Mouse (Mus musculus): ENCODE data around the gene Fam171b.

Fam171b gene

DNA sequence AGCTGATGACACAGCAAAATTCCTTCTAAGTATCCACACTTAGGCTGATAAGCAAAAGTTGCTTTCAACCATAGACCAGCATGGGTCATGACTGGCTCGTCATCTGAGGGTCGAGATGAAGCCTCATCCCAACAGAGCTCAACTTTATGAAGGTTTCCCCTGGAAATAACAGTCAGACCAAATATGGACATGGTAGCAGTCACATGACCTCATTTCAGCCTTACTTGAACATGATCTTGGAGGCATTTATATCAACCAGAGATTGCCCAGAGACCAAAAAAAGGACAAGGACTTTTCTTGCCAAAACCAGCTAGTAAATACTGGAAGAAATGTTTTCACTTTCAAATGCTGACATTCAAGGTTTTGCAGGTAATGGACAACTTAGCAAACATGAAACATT lies 81.3 kb downstream of the Fam171b start:
- no peak for DNase-seq

DNA sequence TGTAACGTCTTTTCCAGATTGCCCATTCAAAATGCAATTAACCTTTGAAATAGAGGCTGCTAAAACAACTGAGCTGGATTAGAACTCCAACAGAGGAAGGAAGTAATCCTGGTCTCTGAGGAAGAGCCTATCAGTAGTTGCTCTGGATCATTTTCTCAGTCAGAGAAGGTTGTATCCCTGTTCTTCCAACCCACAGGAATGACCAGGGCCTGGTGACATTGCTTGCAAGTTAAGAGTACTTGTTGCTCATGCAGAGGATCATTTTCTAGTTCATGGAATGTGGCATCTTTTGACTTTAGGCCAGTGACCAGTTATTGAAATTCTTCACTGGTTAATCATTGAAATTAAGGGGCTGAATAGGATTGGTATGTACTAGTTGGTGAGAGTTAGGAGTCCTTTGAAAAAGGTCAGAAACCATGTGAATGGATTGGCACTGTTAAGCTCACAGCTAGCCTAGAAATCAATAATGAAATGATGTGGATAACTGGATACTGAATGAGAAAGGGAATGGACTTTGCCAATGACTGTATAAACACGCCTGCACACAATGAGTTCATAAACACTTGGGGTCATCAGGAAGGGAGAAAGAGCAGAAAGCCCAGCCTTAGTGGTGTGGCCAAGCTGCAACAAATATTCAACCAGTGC lies 89.6 kb downstream of the Fam171b start:
- DNase-seq = no peak

DNA sequence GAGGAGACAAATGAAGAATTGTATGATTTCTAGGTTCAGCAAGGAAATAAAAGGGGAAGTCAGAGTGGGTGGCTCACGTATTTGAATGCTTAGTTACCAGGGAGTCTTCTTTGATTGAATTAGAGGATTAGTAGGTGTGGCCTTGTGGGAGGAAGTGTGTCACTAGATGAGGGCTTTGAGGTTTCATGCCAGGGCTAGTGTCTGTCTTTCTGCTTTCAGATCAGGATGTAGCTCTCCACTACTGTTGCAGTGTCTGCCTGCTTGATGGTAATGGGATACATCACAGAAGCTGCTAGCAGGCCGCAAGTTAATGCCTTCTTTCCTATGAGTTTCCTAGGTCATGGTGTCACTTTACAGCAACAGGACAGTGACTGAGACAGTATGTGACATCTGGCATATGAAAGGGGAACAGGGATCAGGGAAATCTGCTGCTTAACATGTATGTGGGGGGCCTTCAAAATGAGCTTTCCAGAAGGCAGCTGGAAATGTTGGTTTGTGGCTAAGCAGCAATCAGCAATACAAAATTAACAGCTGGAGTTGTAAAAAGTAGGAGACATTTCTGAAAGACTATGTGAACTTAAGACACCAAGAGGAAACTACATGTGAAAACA lies 117.1 kb downstream of the Fam171b start:
- no peak for DNase-seq
